Mouse (Mus musculus): ENCODE measurements around the gene Slc5a3. TPM values are rescaled to one million over a fixed set of nuclear protein-coding genes. Genes with fewer than 3 reads are reported as not detected.

The Slc5a3 gene
- polyA plus RNA-seq, 1 experiment from 2014 or later, result 6.3 TPM

DNA sequence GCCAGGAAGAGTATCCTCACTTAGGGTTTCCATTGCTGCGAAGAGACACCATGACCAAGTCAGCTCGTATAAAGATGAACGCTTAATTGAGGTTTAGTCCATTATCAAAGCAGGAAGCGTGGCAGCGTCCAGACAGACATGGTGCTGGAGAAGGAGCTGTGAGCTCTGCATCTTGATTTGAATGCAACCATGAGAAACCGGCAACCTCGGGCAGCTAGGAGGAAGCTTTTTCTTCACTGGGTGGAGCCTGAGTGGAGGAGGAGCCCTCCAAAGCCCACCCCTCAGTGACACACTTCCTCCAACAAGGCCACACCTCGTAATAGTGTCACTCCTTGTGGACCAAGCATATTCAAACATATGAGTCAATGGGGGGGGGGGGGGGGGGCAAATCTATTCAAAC lies 71.7 kb downstream of the Slc5a3 start:
- no peak overlapping the region for H3K9ac ChIP-seq
- no peaks in the 10 kb centered on the region for H3K4me1 ChIP-seq
- H3K27ac ChIP-seq (replicated peaks), result no peak overlapping the region
- no peaks in the 10 kb centered on the region for H3K27me3 ChIP-seq
- no peaks in the 10 kb centered on the region for H3K9me3 ChIP-seq (replicated peaks)
- H3K4me3 ChIP-seq (replicated peaks), result no peak overlapping the region
- H3K4me2 ChIP-seq (replicated peaks), result no peak overlapping the region
- ATAC-seq (ENCODE audit: insufficient number of reproducible peaks, low FRiP score, low TSS enrichment, low read depth), result no peak
- WGBS, result 89% methylated on average over 8 of the region's 8 CpGs
- no peaks in the 10 kb centered on the region for H3K36me3 ChIP-seq

DNA sequence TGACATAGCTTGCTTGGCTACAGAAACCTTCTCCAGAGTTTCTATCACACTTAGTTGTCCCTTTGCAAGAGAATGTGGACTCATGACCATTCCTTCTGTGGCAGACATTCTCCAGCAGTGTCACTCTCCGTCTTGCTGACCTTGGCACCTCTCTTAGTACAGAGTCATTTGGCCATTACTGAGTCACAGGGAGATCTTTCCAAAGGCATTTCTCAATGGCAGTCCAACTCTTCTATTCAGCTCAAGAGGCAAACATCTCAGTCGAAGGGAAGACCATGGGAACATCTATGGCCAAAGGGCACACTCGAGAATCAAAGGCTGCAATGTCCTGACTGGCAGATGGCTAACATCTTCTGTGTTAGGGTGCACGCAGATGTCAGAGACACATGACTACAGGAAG lies 74.4 kb downstream of the Slc5a3 start:
- 0 out of 2 replicates have a peak, but pooled peaks cover 4% of the 10 kb centered on the region for H3K27me3 ChIP-seq
- no peaks in the 10 kb centered on the region for H3K4me1 ChIP-seq
- no peak for ATAC-seq (ENCODE audit: insufficient number of reproducible peaks, low FRiP score, low TSS enrichment, low read depth)
- WGBS, result 74% methylated on average over 4 of the region's 4 CpGs
- no peaks in the 10 kb centered on the region for H3K36me3 ChIP-seq
- H3K9ac ChIP-seq, result no peak overlapping the region
- no peak overlapping the region for H3K27ac ChIP-seq (replicated peaks)
- H3K9me3 ChIP-seq (replicated peaks), result no peaks in the 10 kb centered on the region
- H3K4me3 ChIP-seq (replicated peaks), result no peak overlapping the region
- H3K4me2 ChIP-seq (replicated peaks), result no peak overlapping the region

DNA sequence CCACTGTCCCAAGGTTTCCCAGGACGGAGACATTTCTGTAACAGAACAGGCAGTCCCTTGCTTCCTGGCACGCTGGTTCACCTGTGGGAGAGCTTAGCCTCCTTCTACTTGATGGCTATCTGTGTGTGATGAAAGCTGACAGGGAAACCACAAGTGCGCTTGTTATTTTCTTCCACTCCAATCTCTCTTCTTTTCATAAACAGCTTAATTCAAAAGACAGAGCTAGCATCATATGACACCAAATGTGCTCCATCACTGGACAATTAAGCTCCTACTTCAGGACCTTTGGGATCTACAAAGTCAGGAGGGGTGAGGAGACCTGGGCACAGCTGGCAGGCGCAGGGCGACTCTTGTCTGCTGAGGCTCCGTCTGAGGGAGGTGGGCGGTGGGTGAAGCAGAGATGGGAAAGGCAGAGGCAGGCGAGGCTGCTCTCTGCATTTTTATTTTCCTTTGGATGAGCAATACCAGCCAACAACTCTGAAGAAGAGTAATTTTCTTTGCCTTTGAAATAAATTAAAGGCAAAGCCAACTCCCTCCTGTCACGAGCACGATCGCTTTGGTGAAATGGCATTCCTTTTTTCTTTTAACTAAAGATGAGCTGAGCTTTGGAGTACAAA lies 76.1 kb downstream of the Slc5a3 start:
- Histone ChIP-seq H3K9ac (no peak overlapping the region), H3K27ac (replicated peaks) (no peak overlapping the region), H3K27me3 (0 out of 2 replicates have a peak, but pooled peaks cover 4% of the 10 kb centered on the region), H3K9me3 (replicated peaks) (no peaks in the 10 kb centered on the region), H3K4me3 (replicated peaks) (no peak overlapping the region), H3K4me2 (replicated peaks) (no peak overlapping the region), H3K36me3 (no peaks in the 10 kb centered on the region), H3K4me1 (0 out of 2 replicates have a peak, but pooled peaks cover 8% of the 10 kb centered on the region)
- ATAC-seq (ENCODE audit: insufficient number of reproducible peaks, low FRiP score, low TSS enrichment, low read depth), result no peak
- WGBS, result 55% methylated on average over 11 of the region's 11 CpGs

DNA sequence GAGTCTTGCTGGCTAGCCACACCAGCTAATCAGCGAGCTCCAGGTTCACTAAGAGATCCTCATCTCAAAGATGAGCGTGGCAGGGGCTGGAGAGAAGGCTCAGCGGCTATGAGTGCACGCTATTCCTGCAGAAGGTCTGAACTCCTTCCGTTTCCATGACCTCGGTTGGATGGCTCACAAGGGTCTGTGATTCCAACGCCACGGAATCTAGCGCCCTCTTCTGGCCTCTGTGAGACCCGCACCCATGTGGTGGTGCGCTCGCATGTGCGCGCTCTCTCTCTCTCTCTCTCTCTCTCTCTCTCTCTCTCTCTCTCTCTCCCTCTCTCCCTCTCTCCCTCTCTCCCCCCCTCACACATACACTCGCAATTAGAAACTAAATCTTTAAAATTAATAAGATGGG lies 78.2 kb downstream of the Slc5a3 start:
- Histone ChIP-seq H3K9me3 (replicated peaks) (no peaks in the 10 kb centered on the region), H3K4me3 (replicated peaks) (no peak overlapping the region), H3K27ac (replicated peaks) (no peak overlapping the region), H3K27me3 (0 out of 2 replicates have a peak, but pooled peaks cover 4% of the 10 kb centered on the region), H3K4me1 (peaks cover 19% of the 10 kb centered on the region), H3K9ac (no peak overlapping the region), H3K4me2 (replicated peaks) (no peak overlapping the region), H3K36me3 (no peaks in the 10 kb centered on the region)
- 87% methylated on average over 15 of the region's 15 CpGs for WGBS
- no peak for ATAC-seq (ENCODE audit: insufficient number of reproducible peaks, low FRiP score, low TSS enrichment, low read depth)

Other genes with a start within 250 kb of the Slc5a3 start
- 89.0 and 91.8 TPM in 2 replicates for gene Mrps6, start 52 bp upstream of the Slc5a3 start, polyA plus RNA-seq (2015; fragmentation: Nextera tagmentation; extraction: Ambion mirVana)
- gene Gm49711, start within 50 bp of the Slc5a3 start, polyA plus RNA-seq (2015; fragmentation: Nextera tagmentation; extraction: Ambion mirVana), result 0.15 TPM in 1 of 2 replicates, not detected in the other
- 0.22 and 0.23 TPM in 2 replicates for gene Kcne2, start 234.1 kb downstream of the Slc5a3 start, polyA plus RNA-seq (2015; fragmentation: Nextera tagmentation; extraction: Ambion mirVana)
- 131 TPM in 2 replicates for gene Smim11, start 243.0 kb downstream of the Slc5a3 start, polyA plus RNA-seq (2015; fragmentation: Nextera tagmentation; extraction: Ambion mirVana)

Measured in embryonic facial prominence, embryonic 15.5 days (tissue).